Mouse (Mus musculus) naive thymus-derived CD4-positive, alpha-beta T cell, adult 5 months (primary cell): ENCODE measurements around the gene Eif2ak1. TPM values are rescaled to one million over a fixed set of nuclear protein-coding genes. Genes with fewer than 3 reads are reported as not detected.

ENCODE experiments used
- polyA plus RNA-seq: library from polyadenylated mRNA; unstranded; fragments of 100-300 nt; shearing (Covaris generic); gene quantifications from one replicate; pipeline ENCODE4 v1.2.1, GENCODE M21; 2017

Gene Eif2ak1
- 50.1 TPM for polyA plus RNA-seq

DNA sequence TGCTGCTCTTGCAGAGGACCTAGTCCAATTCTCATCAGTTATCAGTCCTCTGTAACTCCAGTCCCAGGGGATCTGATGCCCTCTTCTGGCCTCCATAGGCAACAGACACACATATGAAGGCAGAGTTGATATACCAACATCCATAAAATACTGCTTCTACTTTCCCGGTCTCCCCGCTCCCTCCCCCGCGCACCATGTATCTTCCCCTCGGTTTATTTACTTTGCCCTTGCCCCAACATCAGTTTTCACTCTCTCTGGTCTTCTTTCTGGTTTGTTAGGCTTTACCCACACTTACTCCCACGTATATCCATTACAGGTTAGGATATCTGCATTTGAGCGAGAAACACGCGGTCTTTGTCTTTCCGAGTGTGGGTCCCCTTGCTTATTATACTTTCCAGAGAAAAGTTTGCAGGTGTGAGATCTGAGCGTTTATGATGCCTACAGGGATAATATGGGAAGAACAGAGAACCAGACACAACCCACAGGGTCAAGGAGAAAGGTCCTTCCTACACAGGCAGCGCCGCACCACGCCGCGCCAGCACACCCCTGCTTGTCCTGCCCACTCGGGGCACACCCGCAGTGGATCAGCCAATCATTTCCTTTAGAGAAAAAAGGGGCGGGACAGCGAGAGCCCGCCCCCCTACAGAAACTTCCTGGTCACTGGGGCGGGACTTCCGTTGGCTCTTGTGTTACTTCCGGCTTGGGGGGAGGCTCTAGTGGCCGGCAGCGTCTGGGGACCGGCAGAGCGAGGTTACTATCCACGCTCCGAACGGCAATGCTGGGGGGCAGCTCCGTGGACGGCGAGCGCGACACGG is at the start of gene Eif2ak1:
Eif2ak1 (plus strand) TSS at position 673 of the 815 bp plus-strand sequence.

DNA sequence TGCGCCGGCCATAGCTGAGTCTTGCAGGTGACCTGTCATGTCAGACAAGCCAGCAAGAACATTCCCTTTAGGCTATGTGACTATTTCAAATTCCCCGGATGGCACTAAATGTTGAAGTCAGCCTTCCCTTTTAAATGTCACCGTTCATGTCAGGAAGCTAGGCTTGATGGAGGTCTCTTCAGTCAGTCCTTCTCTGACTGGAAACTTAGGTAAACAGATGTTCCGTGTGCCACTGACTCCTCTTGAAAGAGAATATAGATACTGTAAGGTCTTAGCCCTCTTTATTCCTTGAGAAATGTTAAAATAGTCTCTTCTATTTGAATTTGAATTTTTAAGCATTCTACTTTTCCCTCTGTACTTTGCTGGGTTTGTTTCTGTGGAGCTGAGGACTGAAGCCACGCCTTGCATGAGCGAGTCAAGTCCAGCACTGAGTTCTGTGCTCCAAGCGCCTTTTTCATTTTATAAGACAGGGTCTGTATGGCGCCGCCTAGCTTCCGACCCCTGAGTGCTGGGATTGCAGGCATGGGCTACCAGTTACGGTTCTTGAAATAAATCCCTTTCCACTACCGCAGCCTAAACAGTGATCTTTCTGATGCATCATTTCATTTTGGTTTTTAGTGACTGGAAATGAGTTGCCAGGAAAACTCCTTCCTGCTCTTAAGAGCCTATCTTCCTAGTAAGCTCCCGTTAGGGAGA is 80.2 kb downstream of the Eif2ak1 start, which contains the start of gene Ankrd61:
Ankrd61 (minus strand) TSS at position 51 of the 696 bp plus-strand sequence.

DNA sequence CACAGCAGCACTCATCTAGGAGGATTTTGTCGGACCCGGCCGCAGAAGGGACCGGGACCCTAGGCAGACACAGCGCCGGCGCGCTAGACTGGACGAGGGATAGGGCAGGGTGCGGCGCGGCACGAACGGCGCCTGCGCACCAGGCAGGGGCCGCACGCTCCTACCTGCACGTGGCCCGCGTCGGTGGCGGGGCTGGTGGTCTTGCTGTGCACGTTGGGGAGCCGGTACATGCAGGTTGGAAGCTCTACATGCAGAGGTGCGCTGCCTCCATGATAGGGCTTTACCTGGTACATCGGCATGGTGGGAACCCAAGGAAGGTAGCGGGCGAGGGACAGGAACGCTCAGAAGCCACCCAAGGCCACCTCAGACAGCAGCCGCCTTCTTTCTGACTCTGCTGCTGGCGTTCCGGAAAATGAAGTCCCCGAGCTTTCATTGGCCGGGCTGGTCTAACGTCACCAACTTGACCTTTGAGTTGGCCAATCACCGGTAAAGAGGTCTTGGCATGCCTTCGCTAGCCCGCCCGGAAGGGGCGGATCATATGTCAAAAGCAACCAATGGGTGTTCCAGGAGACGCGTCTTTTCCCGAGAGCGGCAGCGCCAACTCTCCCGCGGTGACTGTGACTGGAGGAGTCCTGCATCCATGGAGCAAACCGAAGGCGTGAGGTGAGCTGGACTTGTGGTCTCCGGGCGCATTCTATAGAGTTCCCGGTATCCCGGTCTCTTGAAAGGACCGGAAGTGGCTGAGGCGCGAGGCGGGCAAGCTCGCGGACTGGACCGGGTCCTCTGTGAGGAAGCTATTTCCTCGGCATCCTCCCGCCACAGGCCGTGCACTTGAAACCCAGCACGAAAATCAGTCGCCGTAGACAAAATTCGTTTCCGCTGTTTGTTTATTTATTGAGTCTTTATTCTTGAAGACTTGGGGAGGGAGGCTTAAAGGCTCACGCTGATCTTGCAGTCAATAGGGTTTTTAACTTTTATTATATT is 92.1 kb downstream of the Eif2ak1 start, which contains the start of the genes Aimp2 and Pms2:
Aimp2 (minus strand) TSS at position 431 of the 984 bp plus-strand sequence.
Pms2 (plus strand) TSS at position 548 of the 984 bp plus-strand sequence.

DNA sequence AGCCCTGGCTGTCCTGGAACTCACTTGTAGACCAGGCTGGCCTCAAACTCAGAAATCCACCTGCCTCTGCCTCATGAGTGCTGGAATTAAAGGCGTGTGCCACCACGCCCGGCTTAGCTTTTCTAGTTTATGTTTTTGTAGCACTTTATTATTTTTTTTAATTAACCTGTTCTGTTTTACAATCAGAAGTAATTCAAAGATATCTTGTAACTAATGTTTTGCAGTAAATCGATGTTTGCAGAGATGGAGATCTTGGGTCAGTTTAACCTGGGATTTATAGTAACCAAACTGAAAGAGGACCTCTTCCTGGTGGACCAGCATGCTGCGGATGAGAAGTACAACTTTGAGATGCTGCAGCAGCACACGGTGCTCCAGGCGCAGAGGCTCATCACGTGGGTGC is 110.3 kb downstream of the Eif2ak1 start, which contains the start of gene Gm42421:
Gm42421 (plus strand) TSS at position 301 of the 400 bp plus-strand sequence.

DNA sequence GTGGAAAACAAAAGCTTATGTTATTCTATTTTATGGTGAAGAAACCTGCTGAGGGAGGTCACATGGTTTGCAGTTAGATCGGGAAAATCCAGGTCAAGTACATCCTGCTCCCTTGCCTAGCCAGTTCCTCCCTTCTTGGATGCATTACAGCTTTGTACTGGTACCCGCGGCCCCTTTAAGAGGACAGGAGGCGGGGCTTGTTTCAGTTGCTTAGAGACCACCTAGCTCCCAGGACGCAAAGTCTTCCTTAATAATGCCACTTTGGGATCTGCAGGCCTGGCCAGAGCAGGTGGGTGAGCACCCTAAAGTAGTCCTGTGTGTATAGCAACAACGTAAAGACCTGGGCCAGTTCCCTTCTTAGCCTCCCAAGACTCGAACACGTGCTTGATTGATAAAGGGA is 115.2 kb downstream of the Eif2ak1 start, which contains the start of gene Rsph10b:
Rsph10b (plus strand) TSS at position 205 of the 400 bp plus-strand sequence.

Other genes starting within 250 kb of the Eif2ak1 start
- 55.9 TPM for gene Cyth3, start 195.3 kb upstream of the Eif2ak1 start, polyA plus RNA-seq
- gene Usp42, start 85.5 kb upstream of the Eif2ak1 start, polyA plus RNA-seq, result 27.8 TPM
- gene Ankrd61, start 79.9 kb downstream of the Eif2ak1 start, polyA plus RNA-seq, result 0.27 TPM
- 47.3 TPM for gene Aimp2, start 92.1 kb downstream of the Eif2ak1 start, polyA plus RNA-seq
- 40.3 TPM for gene Pms2, start 92.2 kb downstream of the Eif2ak1 start, polyA plus RNA-seq
- gene Gm42421, start 110.4 kb downstream of the Eif2ak1 start, polyA plus RNA-seq, result 1.4 TPM
- gene Rsph10b, start 115.2 kb downstream of the Eif2ak1 start, polyA plus RNA-seq, result 0.50 TPM
- 53.8 TPM for gene Ccz1, start 197.1 kb downstream of the Eif2ak1 start, polyA plus RNA-seq
- not detected for gene Ocm, start 208.9 kb downstream of the Eif2ak1 start, polyA plus RNA-seq